Mouse (Mus musculus) myocyte (in vitro differentiated cells): ENCODE data around the gene Skp1a.

Experiments
- CEBPB ChIP-seq: IDR thresholded peaks from 2 replicates; pipeline ENCODE4 v1.6.1; 2011; ENCODE audit warnings: mild to moderate bottlenecking, moderate library complexity; ENCODE audit not compliant: poor library complexity, insufficient read depth, severe bottlenecking
- E2F4 ChIP-seq: IDR thresholded peaks from one replicate; pipeline ENCODE4 v1.6.1; 2011; ENCODE audit warnings: mild to moderate bottlenecking, control low read depth, moderate library complexity; ENCODE audit not compliant: insufficient read depth
- MAX ChIP-seq: IDR thresholded peaks from one replicate; pipeline ENCODE4 v1.6.1; 2011; ENCODE audit warnings: low read depth, mild to moderate bottlenecking, control low read depth
- MYOG ChIP-seq, 3 experiments: IDR thresholded peaks; one replicate each; pipeline ENCODE4 v1.6.1; 2011; ENCODE audit warnings: control low read depth in 2 of 3, low read depth in 2 of 3, mild to moderate bottlenecking in 2 of 3; ENCODE audit not compliant: insufficient read length in 2 of 3, control insufficient read depth in 1 of 3, insufficient read depth in 1 of 3
- POLR2A ChIP-seq: IDR thresholded peaks from one replicate; pipeline ENCODE4 v1.6.1; 2011; ENCODE audit warnings: low read depth, mild to moderate bottlenecking, control low read depth, moderate library complexity; ENCODE audit not compliant: insufficient read length
- POLR2AphosphoS2 ChIP-seq: IDR thresholded peaks from one replicate; pipeline ENCODE4 v1.6.1; 2011; ENCODE audit warnings: low read depth, control low read depth; ENCODE audit not compliant: insufficient read length
- REST ChIP-seq: IDR thresholded peaks from one replicate; pipeline ENCODE4 v1.6.1; 2011; ENCODE audit warnings: mild to moderate bottlenecking, control low read depth, moderate library complexity; ENCODE audit not compliant: insufficient read depth, insufficient read length
- SRF ChIP-seq: IDR thresholded peaks from one replicate; pipeline ENCODE4 v1.6.1; 2011; ENCODE audit warnings: low read depth; ENCODE audit not compliant: control insufficient read depth, insufficient read length
- TCF12 ChIP-seq: IDR thresholded peaks from one replicate; pipeline ENCODE4 v1.6.1; 2011; ENCODE audit warnings: mild to moderate bottlenecking, control low read depth; ENCODE audit not compliant: poor library complexity, insufficient read depth, severe bottlenecking
- TCF3 ChIP-seq: IDR thresholded peaks from one replicate; pipeline ENCODE4 v1.6.1; 2011; ENCODE audit warnings: low read depth, control low read depth; ENCODE audit not compliant: insufficient read length
- USF1 ChIP-seq: IDR thresholded peaks from one replicate; pipeline ENCODE4 v1.6.1; 2011; ENCODE audit warnings: low read depth, mild to moderate bottlenecking, control low read depth, moderate library complexity

DNA sequence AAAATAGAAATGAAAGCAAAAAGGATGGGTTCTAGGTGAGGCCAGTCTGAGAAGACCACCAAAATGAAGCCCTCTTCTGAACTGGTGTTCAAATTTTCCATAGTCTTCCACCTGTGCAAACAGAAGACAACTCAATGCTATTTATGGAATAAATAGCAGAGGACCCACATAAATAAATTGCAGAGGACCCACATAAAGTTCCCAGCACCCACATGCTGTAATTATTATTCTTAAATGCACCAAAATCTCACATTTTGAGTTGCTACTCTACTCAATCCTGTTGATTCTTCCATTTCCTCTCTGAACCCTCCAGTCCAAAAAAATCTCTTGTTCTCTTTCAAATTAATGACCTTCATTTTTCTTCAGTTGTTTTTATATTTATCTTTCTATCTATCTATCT is 17.9 kb upstream of the Skp1a start, which contains the start of gene Olfr1371:
- TF ChIP-seq SRF (no peak), POLR2A (no peak), REST (no peak), POLR2AphosphoS2 (no peak), TCF3 (no peak), TCF12 (no peak), MAX (no peak), USF1 (no peak), E2F4 (no peak), MYOG (IDR thresholded peaks at IDR 0.05; ENCODE audit: control insufficient read depth in 1 of 3, insufficient read depth in 1 of 3, insufficient read length in 2 of 3, low read depth in 2 of 3) (no peak), CEBPB (no peak)
